Mouse (Mus musculus): ENCODE results near the gene Ssr1.

Ssr1 gene

DNA sequence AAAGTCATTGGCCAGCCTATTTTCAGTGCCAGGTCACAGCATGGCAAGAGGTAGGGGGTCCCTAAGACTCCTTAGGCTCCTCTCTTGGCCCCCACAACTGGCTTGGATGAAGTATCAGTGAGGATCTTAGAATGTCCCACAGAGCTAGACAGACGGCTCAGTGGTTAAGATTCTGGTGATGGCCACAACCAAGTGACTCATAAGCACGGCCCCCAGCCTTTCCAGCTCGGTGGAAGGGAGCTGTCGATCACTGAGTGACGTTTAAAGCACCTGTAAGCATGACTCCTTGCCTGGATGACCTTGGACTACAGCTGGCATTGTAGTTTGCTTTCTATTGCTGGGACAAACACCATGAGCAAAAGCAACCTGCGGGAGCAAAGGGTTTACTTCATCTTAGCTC lies 41.0 kb downstream of the Ssr1 start:
- DNase-seq (ENCODE audit: low read depth in 2 of 2, low spot score in 2 of 2): no peak

DNA sequence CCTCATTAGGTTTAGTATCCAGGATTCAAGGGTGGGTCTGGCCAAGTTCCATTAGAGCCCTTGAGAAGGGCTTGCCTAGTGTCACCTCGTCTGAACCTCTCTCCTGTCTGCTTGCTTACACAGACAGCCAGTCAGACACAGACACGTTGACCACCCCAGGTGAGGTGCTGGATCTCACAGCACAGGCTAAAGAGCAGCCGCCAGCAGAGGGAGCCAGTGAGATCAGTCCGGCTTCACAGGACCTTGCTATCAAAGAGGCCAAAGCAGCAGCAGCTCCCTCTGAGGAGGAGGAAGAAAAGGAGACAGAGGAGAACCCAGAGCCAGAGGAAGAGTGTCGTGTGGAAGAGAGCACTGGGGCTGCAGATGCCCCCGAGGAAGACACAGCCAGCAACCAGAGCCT lies 47.3 kb downstream of the Ssr1 start:
- peak; percentile 35 to 50 for DNase-seq (ENCODE audit: low read depth in 2 of 2, low spot score in 2 of 2)

DNA sequence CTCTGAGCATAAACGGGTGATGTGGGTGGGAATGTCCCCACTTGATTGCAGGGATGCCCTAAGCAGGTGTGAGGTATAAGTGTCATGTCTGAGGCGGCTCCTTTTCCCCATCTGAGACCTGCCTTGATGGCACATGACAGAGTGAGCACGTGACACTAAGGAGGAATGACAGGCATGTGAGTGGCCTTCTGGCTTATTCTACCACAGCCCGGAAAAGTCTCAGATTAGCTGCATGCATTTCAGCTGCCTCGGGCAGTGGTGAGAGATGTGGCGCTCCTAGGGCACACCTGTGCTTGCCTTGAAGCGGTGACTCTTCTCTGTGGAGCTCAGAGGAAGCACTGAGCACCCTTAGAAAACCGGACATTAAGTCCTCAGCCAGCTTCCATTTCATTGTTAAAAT lies 48.6 kb downstream of the Ssr1 start:
- DNase-seq (ENCODE audit: low read depth in 2 of 2, low spot score in 2 of 2): no peak

DNA sequence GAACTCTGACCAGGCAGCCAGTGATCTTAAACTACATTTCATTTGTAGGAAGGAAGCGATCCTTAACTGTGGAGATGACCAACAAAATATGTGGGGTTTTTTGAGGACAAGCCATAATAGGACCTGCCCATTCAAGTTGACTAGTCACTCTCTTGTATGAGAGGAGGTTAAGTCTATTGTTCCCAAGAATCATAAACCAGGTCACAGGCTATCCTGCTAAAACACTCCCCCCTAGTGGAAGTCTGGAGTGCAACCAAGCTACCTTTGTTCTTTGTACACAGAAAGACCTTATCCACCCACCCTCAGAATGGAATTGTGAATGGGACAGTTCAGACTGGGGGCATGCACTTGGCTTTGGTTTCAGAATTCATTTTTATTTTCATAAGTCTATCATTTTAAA lies 49.7 kb downstream of the Ssr1 start:
- DNase-seq (ENCODE audit: low read depth in 2 of 2, low spot score in 2 of 2): no peak

DNA sequence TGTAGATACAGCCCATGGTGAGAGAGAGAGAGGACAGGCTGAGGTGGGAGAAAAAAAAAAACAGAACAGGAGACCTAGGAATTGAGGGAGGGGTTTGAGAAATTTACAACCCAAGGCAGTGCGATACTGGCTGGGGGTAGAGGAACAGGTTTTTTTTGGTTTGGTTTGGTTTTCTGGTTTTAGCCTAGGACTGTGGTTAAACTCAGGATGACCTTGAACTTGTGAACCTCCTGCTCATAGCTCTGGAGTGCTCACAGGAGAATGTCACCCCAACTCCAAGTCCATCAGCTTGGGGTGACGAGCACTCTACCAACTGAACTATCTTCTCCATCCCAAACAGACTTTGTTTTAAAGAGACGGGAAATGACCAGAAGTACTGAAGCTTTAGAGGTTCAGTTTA lies 50.6 kb downstream of the Ssr1 start:
- no peak for DNase-seq (ENCODE audit: low read depth in 2 of 2, low spot score in 2 of 2)

DNA sequence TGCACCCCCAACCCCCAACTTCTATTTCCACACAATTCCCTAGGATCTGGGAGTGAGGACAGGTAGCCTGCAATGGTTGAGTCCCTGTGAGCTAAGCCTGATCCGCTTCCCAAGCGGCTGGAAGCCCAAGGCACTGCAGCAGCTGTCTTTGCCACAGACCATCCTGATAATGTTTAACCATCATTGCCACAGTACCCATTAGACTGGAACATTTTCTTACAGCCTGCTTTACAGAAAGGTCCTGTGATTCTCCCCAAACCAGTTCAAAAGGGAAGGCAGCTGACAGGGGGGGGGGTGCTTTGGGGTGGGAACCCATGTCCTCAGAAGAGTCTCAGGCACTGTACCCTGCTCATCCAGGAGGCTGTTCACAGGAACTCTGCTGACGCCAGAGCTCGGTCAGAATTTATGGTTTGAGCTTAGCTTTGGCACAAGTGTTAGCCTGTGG lies 51.1 kb downstream of the Ssr1 start:
- DNase-seq (ENCODE audit: low read depth in 2 of 2, low spot score in 2 of 2): no peak

DNA sequence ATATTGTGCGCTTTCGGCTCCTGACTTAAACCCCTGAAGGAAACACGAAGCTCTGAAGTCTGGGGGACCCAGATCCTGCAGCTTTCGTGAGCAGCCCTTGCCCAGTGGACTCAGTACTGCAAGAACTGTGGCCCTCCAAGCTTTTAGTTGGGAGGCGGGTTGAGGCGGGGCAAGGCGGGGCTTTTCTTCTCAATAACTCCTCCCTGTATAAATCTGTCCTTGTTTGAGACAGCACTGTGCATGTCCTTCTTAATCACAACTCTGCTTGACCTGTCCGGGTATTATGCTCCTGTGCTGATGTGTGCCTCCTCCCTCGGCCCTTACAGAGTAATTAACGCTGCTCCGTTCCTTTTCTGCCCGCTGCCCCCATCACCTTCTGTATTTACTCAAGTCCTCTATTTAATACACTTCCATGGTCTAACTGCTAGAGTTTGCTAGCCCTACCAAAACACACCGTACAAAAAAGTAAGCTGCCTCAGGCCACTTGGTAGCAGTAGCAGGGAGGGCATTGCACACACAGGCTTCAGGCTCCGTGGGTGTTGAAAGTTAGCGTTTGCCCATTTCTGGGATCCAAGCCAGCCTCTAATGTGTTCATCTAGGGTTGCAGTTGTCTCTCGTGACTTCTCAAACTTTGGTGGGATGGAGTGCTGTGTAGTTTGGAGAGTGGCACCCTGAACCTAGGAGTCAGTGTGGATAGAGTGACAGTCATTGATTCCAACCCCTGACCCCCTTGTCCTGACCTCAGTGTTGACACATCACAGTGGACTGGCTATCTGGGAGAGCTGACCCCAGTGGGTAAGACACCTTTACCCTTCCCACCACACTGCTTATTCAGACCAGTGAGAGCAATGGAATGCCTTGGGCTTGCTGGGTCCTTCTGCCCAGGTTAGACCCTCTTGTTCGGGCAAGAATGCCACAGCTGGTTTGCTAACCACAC lies 51.8 kb downstream of the Ssr1 start:
- no peak for DNase-seq (ENCODE audit: low read depth in 2 of 2, low spot score in 2 of 2)

DNA sequence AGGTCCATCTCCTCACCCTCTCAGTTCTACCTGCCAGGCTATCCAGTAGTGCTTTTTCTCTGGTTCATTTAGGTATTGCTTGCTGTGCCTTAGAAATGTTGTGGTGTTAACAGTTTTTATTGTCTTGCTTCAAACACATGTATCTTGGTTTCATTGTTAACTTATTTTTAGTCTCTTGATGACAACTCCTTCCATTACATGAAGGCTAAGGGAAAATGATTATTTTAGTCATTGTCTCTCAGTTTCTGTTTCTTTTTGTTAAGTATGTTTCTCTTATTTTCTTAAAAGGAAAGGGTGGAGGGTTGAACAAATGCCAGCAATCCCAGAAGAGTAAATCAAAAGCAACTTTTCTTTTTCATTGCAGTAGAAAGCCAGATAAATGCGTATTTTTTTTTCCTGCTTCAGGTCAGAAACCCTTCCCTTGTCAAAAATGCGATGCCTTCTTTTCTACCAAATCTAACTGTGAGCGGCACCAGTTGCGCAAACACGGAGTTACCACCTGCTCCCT lies 52.8 kb downstream of the Ssr1 start:
- no peak for DNase-seq (ENCODE audit: low read depth in 2 of 2, low spot score in 2 of 2)

DNA sequence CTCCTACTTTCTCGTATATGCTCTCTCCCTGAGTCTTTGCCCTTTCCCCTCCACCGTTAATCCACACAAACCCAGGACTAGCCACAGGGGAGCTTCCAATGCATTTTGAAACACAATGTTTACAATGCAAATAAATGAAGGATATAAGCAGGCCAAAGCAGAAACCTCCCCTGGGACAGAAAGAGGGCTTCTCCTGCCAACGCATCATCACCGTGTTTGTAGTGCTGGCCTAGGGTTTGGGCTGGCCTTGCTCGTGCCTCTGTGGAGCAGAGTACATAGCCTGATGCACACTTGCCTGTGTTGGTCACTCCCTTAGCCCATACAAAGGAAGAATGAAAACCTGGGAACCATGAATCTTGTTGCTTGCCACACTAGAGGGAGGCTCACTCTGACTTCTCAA lies 53.4 kb downstream of the Ssr1 start:
- no peak for DNase-seq (ENCODE audit: low read depth in 2 of 2, low spot score in 2 of 2)

DNA sequence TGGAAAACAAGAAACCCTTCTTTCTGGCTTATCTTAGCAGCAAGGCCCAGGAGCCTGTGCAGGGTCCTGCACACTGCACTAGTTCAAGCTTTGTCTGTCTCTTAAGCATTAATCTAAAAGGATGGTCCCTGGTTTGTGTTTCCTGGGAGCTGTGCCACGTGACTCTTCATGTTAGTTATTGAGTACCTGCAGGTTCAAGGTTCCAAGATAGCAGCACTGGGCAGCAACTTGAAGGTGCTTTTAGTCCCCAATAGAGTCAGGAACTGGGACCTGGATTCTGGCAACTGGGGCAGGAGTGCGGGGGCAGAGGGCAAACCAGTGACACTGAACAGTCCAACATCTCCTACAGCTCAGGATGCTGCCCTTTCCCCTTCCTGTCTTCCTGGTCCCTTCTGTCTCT lies 53.9 kb downstream of the Ssr1 start:
- no peak for DNase-seq (ENCODE audit: low read depth in 2 of 2, low spot score in 2 of 2)

DNA sequence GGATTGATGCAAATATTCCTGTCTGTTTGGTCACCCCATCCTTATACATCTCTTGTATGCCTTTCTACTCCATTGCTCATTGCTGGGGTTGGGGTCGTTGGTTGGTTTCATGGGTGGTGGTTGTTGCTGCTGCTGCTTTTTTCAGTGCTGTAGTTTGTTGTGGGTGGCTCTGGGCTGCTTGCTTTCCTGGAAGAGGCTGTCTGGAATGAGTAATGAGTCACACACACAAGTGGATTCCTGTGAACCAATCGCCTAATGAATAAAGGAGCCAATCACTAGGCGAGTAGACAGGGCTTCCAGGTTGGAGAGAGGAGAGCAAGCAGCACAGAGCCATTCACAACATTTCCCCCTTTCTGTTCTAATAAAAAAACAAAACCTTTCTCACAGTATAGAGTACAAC lies 57.7 kb downstream of the Ssr1 start:
- no peak for DNase-seq (ENCODE audit: low read depth in 2 of 2, low spot score in 2 of 2)

DNA sequence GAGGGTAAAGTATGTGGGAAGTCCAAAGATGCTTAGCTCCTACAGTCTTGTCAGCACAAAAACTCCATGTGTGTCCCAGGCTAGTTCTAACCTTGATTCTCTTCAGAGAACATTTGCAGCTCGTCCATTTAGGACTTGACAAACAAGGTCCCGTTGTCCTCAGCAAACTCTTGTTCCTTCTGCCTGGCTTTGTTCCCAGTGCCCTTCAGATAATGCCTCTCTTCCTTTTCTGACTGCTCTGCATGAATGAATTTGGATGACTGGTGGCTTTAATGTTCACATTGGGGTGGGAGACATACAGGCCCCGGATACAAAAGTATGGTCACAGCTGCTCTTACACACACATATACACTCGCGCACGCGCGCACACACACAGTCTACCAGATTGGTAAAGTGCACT lies 59.1 kb downstream of the Ssr1 start:
- DNase-seq (ENCODE audit: low read depth in 2 of 2, low spot score in 2 of 2): no peak

DNA sequence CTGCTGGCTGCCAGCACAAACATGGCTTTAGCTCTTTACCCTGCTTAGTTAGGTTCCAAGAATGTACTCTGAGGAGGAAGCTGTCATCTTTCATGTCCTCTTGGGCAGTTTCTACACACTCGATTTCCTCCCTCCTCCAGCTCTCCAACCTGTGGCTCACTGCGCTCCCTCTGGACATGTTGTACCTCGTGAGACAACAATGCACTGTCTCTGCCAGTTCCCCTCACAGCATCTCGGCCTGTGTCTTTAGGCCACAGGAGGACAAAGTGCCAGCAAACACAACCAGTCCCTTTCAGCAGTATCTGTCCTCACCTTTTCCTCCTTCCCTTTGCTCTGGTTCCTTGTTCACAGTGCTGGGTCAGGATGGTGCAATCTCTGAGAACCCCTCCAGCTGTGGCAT lies 59.9 kb downstream of the Ssr1 start:
- no peak for DNase-seq (ENCODE audit: low read depth in 2 of 2, low spot score in 2 of 2)

DNA sequence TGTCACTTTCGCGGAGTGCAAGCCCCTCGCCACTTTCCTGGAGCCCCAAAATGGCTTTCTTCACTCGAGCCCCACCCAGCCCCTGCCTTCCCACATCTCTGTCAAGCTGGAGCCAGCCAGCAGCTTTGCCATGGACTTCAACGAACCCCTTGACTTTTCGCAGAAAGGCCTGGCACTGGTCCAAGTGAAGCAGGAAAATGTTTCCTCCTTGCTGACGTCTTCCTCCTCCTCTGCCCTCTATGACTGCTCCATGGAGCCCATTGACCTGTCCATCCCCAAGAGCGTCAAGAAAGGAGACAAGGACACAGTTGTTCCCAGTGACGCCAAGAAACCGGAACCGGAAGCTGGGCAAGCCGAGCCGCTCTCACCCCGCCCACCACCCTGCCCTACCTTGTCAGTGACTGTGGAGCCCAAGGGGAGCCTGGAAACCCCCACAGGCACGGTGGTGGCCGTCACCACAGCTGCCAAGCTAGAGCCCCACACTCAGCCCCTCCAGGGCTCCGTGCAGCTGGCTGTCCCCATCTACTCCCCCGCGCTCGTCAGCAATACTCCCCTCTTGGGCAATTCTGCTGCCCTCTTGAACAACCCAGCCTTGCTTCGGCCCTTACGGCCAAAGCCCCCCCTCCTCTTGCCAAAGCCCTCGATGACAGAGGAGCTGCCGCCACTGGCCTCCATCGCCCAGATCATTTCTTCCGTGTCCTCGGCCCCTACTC lies 62.7 kb downstream of the Ssr1 start:
- DNase-seq (ENCODE audit: low read depth in 2 of 2, low spot score in 2 of 2): no peak

DNA sequence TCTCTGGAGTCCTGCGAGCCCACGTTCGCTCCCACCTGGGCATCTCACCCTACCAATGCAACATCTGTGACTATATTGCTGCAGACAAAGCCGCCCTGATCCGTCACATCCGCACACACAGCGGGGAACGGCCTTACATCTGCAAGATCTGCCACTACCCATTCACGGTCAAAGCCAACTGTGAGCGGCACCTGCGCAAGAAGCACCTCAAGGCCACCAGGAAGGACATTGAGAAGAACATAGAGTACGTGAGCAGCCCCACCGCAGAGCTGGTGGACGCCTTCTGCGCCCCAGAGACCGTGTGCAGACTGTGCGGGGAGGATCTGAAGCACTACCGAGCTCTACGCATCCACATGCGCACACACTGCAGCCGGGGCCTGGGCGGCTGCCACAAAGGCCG lies 63.4 kb downstream of the Ssr1 start:
- DNase-seq (ENCODE audit: low read depth in 2 of 2, low spot score in 2 of 2): no peak

DNA sequence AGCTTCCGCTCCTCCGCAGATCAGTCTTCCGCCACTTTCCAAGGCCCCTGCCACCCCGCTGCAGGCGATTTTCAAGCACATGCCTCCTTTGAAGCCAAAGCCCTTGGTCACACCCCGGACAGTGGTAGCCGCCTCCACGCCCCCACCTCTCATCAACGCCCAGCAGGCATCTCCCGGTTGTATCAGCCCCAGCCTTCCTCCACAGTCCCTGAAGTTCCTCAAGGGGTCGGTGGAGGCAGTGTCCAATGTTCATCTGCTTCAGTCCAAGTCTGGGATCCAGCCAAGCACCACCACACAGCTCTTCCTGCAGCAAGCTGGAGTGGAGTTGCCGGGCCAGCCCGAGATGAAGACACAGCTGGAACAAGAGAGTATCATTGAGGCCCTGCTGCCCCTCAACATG lies 63.9 kb downstream of the Ssr1 start:
- no peak for DNase-seq (ENCODE audit: low read depth in 2 of 2, low spot score in 2 of 2)

DNA sequence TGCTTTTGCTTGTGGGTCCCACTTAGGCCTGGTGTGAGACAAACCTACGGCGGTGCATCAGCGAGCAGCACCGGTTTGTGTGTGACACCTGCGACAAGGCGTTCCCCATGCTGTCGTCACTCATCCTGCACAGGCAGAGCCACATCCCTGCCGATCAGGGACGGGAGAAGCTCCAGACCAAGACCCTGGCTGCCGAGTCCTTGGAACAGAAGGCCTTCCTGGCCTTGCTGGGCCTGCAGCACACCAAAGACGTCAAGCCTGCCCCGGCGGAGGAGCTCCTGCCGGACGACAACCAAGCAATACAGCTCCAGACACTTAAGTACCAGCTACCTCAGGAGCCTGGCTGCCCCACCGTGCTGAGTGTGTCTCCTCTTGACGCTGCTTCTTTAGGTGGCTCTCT lies 64.5 kb downstream of the Ssr1 start:
- DNase-seq (ENCODE audit: low read depth in 2 of 2, low spot score in 2 of 2): no peak

DNA sequence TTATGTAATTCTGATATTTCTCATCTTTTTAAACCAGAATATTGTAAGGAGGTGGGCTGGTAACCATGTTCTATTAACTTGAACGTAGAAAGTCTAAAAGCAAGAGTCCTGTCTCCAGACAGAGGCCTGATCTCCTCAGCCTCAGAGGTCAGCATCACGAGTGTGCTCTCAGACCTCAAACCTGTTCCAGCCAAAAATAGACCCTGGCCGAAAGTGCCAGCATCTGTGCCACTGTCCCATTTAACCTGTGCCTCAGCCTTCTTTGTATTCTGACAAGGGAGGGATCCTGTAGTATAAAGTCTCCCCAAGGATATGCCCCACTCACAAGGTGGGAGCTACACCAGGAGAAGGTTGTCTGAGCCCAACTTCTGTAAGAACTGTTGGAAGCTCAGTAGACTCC lies 67.6 kb downstream of the Ssr1 start:
- no peak for DNase-seq (ENCODE audit: low read depth in 2 of 2, low spot score in 2 of 2)

DNA sequence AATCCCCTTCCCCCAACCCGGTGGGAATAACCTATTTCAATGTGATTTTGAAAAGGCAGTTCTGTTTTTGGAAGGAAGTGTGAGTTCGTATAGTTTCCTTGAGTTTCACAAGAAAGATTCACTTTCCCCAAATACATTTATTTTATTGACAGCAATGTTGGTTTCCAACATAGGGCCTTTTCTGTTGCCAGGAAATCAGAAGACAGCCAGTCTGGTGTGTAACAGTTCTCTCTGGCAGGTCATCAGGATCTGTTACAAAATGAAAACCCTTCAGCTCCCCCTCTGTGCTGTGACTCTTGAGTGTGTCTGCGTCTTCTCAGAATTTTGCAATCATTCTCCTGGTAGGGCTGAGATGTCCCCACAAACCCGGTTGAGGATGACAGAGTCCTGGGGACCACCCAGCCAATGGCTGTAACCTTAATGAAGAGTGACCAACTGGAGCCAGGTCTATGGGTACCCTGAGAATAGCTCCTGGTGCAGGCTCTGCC lies 69.5 kb downstream of the Ssr1 start:
- no peak for DNase-seq (ENCODE audit: low read depth in 2 of 2, low spot score in 2 of 2)

DNA sequence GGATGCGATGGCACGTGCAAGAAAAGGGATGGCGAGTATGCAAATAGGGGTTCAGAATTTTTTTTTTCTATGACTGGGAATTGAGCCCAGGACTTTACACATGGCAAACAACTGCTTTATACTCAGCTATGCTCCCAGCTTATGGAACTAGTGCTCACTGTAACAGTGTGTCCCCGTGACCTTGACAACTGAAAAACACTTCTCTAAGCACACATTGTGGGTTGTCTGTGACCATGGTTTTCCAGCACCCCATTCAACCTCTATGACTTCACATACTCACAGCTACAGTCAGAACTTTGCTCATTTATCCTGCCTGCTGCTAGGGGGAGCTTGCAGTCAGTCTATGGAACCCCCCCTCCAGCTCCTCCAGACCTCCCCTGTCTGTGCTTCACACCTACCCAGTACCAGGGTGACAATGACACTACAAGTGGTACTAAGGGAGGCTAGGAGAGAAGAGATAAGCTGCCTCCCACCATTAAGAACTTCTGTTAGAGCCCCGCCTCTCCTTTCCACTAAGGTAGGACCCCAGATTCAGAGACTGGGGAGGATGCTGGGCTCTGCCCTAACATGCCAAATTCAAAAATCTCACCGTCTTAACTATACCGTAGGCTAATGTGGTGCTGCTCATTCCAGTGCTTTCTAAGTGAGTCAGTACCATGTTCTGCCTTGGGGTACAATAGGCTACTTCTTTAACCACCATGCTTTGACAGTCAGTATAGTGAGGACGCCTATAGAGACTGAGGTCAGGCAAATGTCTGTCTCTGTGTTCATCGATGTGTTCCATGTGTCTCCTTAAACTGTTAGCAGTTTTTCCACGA lies 70.2 kb downstream of the Ssr1 start:
- DNase-seq (ENCODE audit: low read depth in 2 of 2, low spot score in 2 of 2): no peak

DNA sequence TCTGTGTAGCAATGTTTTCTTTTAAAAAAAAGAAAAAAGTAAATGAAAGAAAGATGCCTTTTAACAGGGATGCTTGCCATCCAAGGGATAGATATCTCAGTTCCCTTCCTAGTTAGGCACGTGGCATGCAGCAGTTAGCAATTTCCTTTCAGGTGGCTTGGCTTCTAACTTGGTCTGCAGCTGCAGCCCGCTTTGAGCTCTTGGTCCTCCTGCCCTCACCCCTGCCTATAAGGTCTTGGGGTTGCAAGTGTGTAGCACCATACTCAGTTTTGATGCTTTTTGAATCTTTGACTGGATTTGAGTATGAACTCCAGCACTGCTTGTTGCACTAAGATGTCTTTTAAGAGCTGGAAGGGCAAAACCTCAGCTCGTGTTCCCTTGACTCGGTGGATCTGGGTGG lies 70.9 kb downstream of the Ssr1 start:
- no peak for DNase-seq (ENCODE audit: low read depth in 2 of 2, low spot score in 2 of 2)
